Mouse (Mus musculus) testis, adult 2 months (tissue): ENCODE measurements around the gene 2210017I01Rik. TPM values are rescaled to one million over a fixed set of nuclear protein-coding genes. Genes with fewer than 3 reads are reported as not detected.

Source experiments
- H3K27ac ChIP-seq: fragments of 200-500 bp; 2 replicates; pipeline ENCODE4 v1.5.1; 2012; ENCODE audit warnings: low read depth, low read length; ENCODE audit not compliant: control insufficient read depth, insufficient read depth
- H3K27me3 ChIP-seq: fragments of 200-500 bp; 2 replicates; pipeline ENCODE4 v1.6.1; 2012; ENCODE audit warnings: mild to moderate bottlenecking, low read length, moderate library complexity; ENCODE audit not compliant: control insufficient read depth, insufficient read depth
- H3K36me3 ChIP-seq: fragments of 200-500 bp; 2 replicates; pipeline ENCODE4 v1.6.1; 2012; ENCODE audit warnings: mild to moderate bottlenecking, low read length; ENCODE audit not compliant: control insufficient read depth, insufficient read depth
- H3K4me1 ChIP-seq: fragments of 200-500 bp; 2 replicates; pipeline ENCODE4 v1.6.1; 2012; ENCODE audit warnings: low read length; ENCODE audit not compliant: control insufficient read depth, insufficient read depth
- H3K4me3 ChIP-seq: fragments of 200-500 bp; 2 replicates; pipeline ENCODE4 v1.5.1; 2012; ENCODE audit warnings: low read depth, mild to moderate bottlenecking, low read length, moderate library complexity, mixed read lengths; ENCODE audit not compliant: control insufficient read depth
- CTCF ChIP-seq: fragments of 200-500 bp; IDR thresholded peaks from 2 replicates; pipeline ENCODE4 v1.5.1; 2012; ENCODE audit warnings: low read depth, mild to moderate bottlenecking, inconsistent platforms, low read length, moderate library complexity; ENCODE audit not compliant: control insufficient read depth, insufficient read depth, insufficient replicate concordance
- POLR2A ChIP-seq: fragments of 200-500 bp; IDR thresholded peaks from 2 replicates; pipeline ENCODE4 v1.6.1; 2012; ENCODE audit warnings: low read depth, mild to moderate bottlenecking, inconsistent platforms, low read length, moderate library complexity; ENCODE audit not compliant: control insufficient read depth
- polyA plus RNA-seq: library from polyadenylated mRNA; depleted of rRNA; stranded (reverse); fragments of >200 nt; gene quantifications from 2 replicates; pipeline ENCODE4 v1.2.3, GENCODE M21; 2012; rRNA removed

Gene 2210017I01Rik
- 0.67 and 0.94 TPM in 2 replicates for polyA plus RNA-seq

DNA sequence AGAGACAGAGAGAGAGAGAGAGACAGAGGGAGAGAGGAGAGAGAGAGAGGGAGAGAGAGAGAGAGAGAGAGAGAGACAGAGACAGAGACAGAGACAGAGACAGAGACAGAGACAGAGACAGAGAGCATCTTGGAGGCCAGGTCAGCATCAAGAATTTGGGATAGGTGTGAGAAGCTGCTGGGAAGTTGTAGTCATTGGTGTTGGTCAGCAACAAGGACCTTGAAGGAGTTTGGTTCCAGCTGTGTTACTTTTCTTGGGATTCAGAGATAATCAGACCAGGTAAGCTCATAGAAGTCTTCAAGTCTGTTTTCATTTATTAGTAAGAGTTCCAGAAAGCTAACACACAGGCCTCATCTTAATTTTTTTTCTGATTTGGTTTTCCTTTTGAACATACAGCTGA is at the start of gene 2210017I01Rik:
Gene 2210017I01Rik, minus strand, starts transcription at position 101 of the 400 bp plus-strand sequence.
- H3K4me3 ChIP-seq = no peak within 1 kb of the TSS
- no peaks in the 10 kb centered on the region for H3K27me3 ChIP-seq
- TF ChIP-seq CTCF (no peak), POLR2A (no peak)
- no peaks in the 10 kb centered on the region for H3K4me1 ChIP-seq
- H3K36me3 ChIP-seq = no peaks in the 10 kb centered on the region
- H3K27ac ChIP-seq = no peak within 1 kb of the TSS

DNA sequence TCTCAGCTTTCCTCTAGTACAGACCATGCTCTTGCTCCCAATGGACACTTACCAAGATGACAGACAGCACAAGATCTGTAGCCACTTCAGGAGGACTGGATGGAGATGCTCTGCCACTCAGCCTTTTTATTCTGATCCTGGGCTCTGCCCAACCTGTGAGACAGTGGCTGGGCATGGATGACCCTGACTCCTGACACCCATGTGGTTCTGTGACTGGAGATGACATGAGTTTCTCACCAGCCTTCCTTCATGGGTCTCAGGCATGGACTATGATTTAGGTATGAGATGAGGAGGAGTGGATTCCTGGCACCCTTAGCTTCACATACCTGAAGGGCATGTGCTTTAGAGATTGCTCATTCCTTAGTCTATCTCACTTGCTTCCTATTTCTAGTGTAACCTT is 49.5 kb upstream of the 2210017I01Rik start, which contains the start of gene Lce1b:
Gene Lce1b, minus strand, starts transcription at position 101 of the 400 bp plus-strand sequence.
- no peaks in the 10 kb centered on the region for H3K36me3 ChIP-seq

DNA sequence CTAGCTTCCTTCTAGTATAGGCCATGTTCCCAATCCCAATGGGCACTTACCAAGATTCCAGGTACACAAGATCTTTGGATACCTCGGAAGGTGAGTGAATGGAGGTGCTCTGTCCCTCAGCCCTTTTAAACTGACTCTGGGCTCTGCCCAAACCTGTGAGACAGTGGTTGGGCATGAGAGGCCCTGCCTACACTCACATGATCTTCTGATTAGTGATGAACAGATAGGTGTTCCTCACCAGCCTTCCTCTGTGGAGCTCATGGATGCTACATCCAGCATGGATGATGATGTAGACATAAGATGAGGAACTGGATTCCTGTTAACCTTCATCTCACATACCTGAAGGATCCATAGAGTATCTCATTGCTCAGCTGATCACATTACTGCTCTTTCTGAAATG is 40.9 kb upstream of the 2210017I01Rik start, which contains the start of gene Lce1a1:
Gene Lce1a1, minus strand, starts transcription at position 101 of the 400 bp plus-strand sequence.
- H3K27ac ChIP-seq = no peak within 1 kb of the TSS
- no peaks in the 10 kb centered on the region for H3K27me3 ChIP-seq
- H3K36me3 ChIP-seq = no peaks in the 10 kb centered on the region
- no peaks in the 10 kb centered on the region for H3K4me1 ChIP-seq
- TF ChIP-seq POLR2A = no peak
- TF ChIP-seq CTCF = no peak
- no peak within 1 kb of the TSS for H3K4me3 ChIP-seq

More for the DNA sequence above, 49.5 kb upstream of the 2210017I01Rik start, which contains the start of gene Lce1b:
- Histone ChIP-seq H3K27ac (no peak within 1 kb of the TSS), H3K4me3 (no peak within 1 kb of the TSS), H3K27me3 (no peaks in the 10 kb centered on the region), H3K4me1 (no peaks in the 10 kb centered on the region)
- no peak for TF ChIP-seq POLR2A

DNA sequence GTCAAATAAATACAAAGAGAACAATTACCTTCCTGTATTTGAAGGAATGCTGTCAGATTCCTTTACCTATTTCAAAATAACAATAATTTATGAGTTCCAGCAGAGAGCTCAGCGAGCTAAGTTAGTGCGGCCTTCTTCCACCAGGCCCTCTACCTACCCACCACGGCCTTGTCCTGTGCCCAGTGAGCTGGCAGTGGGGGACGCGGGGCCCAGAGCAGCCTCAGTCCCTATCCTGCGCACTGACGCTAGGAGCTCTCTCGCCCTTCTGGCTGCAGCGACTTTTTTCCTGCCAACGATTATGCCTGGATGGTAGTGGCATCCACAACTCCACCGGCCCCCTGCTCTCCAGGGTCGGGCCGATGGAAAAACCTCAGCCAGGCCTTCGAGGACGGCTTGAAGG is 32.6 kb upstream of the 2210017I01Rik start:
- Histone ChIP-seq H3K27me3 (no peaks in the 10 kb centered on the region), H3K27ac (peak overlapping the region; percentile 73), H3K36me3 (no peaks in the 10 kb centered on the region), H3K4me3 (peak overlapping the region; percentile 82), H3K4me1 (no peaks in the 10 kb centered on the region)
- TF ChIP-seq POLR2A = peak; percentile 63
- TF ChIP-seq CTCF = no peak

DNA sequence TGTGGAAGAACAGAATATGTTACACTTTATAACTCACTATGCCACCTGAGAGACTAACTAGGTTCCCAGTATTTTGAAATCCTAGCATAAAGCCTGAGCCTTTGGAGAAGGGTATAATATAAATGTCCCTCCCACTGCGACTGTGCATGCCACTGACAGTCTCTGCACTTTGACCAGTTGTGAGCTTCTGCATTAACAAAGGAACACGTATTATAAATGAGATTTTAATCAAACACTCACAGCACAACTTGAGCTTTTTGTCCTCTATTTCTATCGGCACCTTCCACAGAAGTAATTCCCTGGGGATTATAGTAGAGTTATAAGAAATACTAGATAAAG is 31.3 kb upstream of the 2210017I01Rik start:
- H3K27me3 ChIP-seq = no peaks in the 10 kb centered on the region
- H3K4me1 ChIP-seq = no peaks in the 10 kb centered on the region
- TF ChIP-seq CTCF = no peak
- H3K27ac ChIP-seq = no peak overlapping the region
- no peak overlapping the region for H3K4me3 ChIP-seq
- no peaks in the 10 kb centered on the region for H3K36me3 ChIP-seq

DNA sequence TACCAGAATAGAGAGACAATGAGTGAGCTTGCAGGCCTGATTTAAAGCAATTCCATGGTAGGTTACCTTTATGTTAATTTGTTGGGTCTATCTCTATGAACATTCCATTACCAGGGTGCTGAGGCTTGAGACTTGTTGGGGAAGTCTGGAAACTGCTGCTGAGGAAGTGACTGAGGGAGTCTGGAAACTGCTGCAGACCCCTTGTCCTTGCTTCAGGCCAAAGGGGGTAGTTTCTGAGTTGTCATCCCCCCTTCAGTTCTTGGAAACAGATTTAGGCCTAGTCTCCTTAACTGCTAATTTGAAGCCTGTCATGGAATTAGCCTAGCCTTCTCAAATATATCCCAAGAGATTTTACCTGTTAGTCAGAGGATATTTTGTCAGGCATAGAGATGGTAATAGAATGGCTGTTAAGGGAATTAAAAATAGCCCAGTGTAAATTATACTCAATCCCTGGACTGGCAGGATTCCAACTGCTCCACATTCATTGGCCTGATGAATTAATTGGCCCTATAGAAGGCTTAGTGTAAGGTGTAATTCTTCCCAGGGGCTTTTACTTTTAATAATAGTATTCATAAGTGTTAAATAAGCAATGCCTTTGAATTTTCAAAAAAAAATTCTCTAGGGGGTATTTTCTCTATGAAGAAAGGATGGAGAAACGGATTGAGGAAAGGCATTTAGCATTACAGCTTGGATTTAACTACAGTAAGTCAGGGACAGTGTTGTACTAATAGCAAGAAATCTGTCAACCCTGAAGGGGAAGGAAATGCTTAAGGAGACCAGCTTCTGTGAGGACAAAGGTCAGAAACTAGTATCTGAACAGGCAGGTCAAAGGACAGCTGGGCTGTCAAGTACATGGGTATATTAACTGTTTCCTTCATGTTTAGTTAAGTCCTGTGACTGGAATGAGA is 30.7 kb upstream of the 2210017I01Rik start:
- no peaks in the 10 kb centered on the region for H3K4me1 ChIP-seq
- no peaks in the 10 kb centered on the region for H3K27me3 ChIP-seq
- TF ChIP-seq CTCF (no peak), POLR2A (no peak)
- H3K36me3 ChIP-seq = no peaks in the 10 kb centered on the region
- no peak overlapping the region for H3K27ac ChIP-seq
- no peak overlapping the region for H3K4me3 ChIP-seq

DNA sequence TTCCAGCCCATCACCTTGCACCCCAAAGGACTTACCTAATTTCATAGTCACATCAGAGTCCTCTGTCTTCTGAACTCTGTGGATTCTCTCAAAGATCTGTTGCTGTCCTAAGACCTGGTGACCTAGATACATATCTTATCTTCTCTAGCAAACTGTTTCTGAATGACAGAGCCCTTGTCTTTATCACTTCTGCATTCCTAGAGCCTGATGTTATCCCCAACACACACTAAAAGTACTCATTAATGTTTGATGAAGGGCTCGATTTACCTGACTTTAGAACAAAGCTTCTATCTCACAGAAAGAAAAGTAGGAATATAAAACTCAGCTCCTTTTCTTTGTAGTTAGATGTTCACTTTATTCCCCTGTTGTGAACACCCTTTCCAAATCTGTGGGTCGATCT is 14.3 kb upstream of the 2210017I01Rik start, which contains the start of gene Lce6a:
Gene Lce6a, minus strand, starts transcription at position 101 of the 400 bp plus-strand sequence.
- Histone ChIP-seq H3K27me3 (no peaks in the 10 kb centered on the region), H3K4me3 (no peak within 1 kb of the TSS), H3K36me3 (no peaks in the 10 kb centered on the region), H3K4me1 (no peaks in the 10 kb centered on the region), H3K27ac (no peak within 1 kb of the TSS)
- no peak for TF ChIP-seq CTCF
- no peak for TF ChIP-seq POLR2A

DNA sequence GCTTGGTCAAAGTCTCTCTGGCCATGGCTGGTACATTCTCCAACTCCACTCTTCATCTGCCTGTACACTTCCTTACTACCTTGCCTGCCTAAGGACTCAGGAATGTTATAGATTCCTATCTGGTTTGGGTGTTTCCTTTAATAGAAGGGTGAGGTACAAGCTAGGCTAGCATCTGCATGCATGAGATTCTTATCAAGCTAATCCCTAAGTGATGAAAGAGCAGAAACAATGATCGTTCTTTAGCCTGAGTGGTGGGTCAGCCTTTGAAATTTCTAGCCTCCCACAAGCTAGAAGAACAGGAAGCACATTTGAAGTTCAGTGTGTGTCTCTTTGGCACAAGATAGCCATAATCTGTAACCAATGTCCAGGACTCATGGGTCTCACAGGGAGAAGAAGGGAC is 2.5 kb upstream of the 2210017I01Rik start:
- Histone ChIP-seq H3K4me1 (no peaks in the 10 kb centered on the region), H3K27me3 (no peaks in the 10 kb centered on the region), H3K4me3 (no peak overlapping the region), H3K36me3 (no peaks in the 10 kb centered on the region), H3K27ac (no peak overlapping the region)
- TF ChIP-seq CTCF = no peak
